Mouse (Mus musculus): Measurements from ENCODE around the gene Lpgat1.

DNA sequence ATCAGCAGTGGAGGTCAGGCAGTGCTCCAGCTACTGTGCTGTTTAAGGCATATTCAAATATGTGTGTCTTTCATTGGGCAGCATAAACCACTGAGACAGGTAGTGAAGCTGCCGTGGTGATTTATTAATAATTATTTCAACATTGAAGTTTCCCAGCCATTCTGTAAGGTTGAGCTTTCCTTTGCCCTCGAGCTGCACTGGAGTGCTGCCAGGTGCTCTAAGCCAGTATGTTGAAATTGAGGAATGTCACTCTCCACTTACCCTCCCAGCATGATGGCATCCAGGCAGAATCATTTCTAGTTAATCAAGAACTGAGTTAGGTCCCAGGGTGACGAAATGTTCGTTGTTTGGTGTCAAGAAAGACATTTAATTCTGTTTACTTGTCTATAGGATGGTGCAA, 24.4 kb upstream of the Lpgat1 start:
- TF ChIP-seq EP300 (IDR thresholded peaks at IDR 0.05; ENCODE audit: low read depth) (no peak), CTCF (IDR thresholded peaks at IDR 0.05; ENCODE audit: low read depth) (no peak)
